Mouse (Mus musculus): ENCODE results near the gene Vac14.

The Vac14 gene

GRCm38 (mm10) chr8:110749500-110750170, 131.2 kb downstream of the Vac14 start:
- DNase-seq (ENCODE audit: low spot score in 2 of 2): no peak

GRCm38 (mm10) chr8:110750269-110750668, 131.9 kb downstream of the Vac14 start:
- DNase-seq (ENCODE audit: low spot score in 2 of 2): no peak

- no peak for DNase-seq (ENCODE audit: low spot score in 2 of 2)
Observed at GRCm38 (mm10) chr8:110751490-110751889, 133.1 kb downstream of the Vac14 start.

GRCm38 (mm10) chr8:110754713-110755112, 136.3 kb downstream of the Vac14 start:
- no peak for DNase-seq (ENCODE audit: low spot score in 2 of 2)

GRCm38 (mm10) chr8:110755511-110756170, 137.3 kb downstream of the Vac14 start:
- DNase-seq (ENCODE audit: low spot score in 2 of 2): peak in 1 of 2 experiments; percentile 59

GRCm38 (mm10) chr8:110756196-110756595, 137.8 kb downstream of the Vac14 start:
- no peak for DNase-seq (ENCODE audit: low spot score in 2 of 2)

GRCm38 (mm10) chr8:110760280-110760940, 142.0 kb downstream of the Vac14 start:
- DNase-seq (ENCODE audit: low spot score in 2 of 2): no peak

GRCm38 (mm10) chr8:110761185-110761584, 142.8 kb downstream of the Vac14 start:
- DNase-seq (ENCODE audit: low spot score in 2 of 2): no peak

GRCm38 (mm10) chr8:110761988-110762387, 143.6 kb downstream of the Vac14 start:
- no peak for DNase-seq (ENCODE audit: low spot score in 2 of 2)

- DNase-seq (ENCODE audit: low spot score in 2 of 2): no peak
Observed at GRCm38 (mm10) chr8:110764671-110765070, 146.3 kb downstream of the Vac14 start.

GRCm38 (mm10) chr8:110767261-110767660, 148.9 kb downstream of the Vac14 start:
- no peak for DNase-seq (ENCODE audit: low spot score in 2 of 2)

Data from frontal cortex, postnatal 14 days (tissue).